Mouse (Mus musculus) spleen, embryonic (tissue): Measurements from ENCODE around the gene Unc13a.

Experiments
- CTCF ChIA-PET: fragments of 350-600 bp; sonication (Branson Sonifier 250); formaldehyde crosslinking; loops from one replicate; lab custom pipeline; 2022; lab: Charles Lee

The Unc13a gene

GRCm38 (mm10) chr8:71687616-71688015 lies 16.1 kb upstream of the Unc13a start:
- CTCF ChIA-PET: no interaction called here

GRCm38 (mm10) chr8:71686143-71686734 lies 14.7 kb upstream of the Unc13a start:
- CTCF ChIA-PET: no interaction called here

GRCm38 (mm10) chr8:71685573-71685972 lies 14.0 kb upstream of the Unc13a start:
- CTCF ChIA-PET: no interaction called here

GRCm38 (mm10) chr8:71684701-71685100 lies 13.1 kb upstream of the Unc13a start:
- CTCF ChIA-PET: no interaction called here

GRCm38 (mm10) chr8:71682832-71683231 lies 11.3 kb upstream of the Unc13a start:
- CTCF ChIA-PET: no interaction called here

- CTCF ChIA-PET: no interaction called here
Measured at GRCm38 (mm10) chr8:71681369-71681915, 9.9 kb upstream of the Unc13a start.

GRCm38 (mm10) chr8:71680471-71680870 lies 8.9 kb upstream of the Unc13a start:
- CTCF ChIA-PET: no interaction called here

GRCm38 (mm10) chr8:71679550-71680168 lies 8.1 kb upstream of the Unc13a start:
- CTCF ChIA-PET: no interaction called here

- CTCF ChIA-PET: no interaction called here
Measured at GRCm38 (mm10) chr8:71679116-71679515, 7.6 kb upstream of the Unc13a start.

GRCm38 (mm10) chr8:71678216-71678615 lies 6.7 kb upstream of the Unc13a start:
- CTCF ChIA-PET: no interaction called here

- CTCF ChIA-PET: interaction anchor here (0.6 kb wide), 1 partner anchor 80 kb away, joined by 3 read pairs; the partner anchor contains the start of gene Fam129c
Measured at GRCm38 (mm10) chr8:71677555-71677954, 6.0 kb upstream of the Unc13a start.

- CTCF ChIA-PET: interaction anchor here (0.6 to 0.8 kb wide), 2 partner anchors 38 to 84 kb away, joined by 3 to 5 read pairs; no protein-coding TSS in a partner anchor
Measured at GRCm38 (mm10) chr8:71676803-71677202, 5.2 kb upstream of the Unc13a start.

- CTCF ChIA-PET: interaction anchor here (0.6 to 0.8 kb wide), 2 partner anchors 37 to 83 kb away, joined by 3 to 5 read pairs; no protein-coding TSS in a partner anchor
Measured at GRCm38 (mm10) chr8:71676020-71676741, 4.6 kb upstream of the Unc13a start, which contains the start of gene Jak3. Jak3 (plus strand) TSS chr8:71676296.

GRCm38 (mm10) chr8:71675456-71676019 lies 4.0 kb upstream of the Unc13a start:
- CTCF ChIA-PET: no interaction called here

- CTCF ChIA-PET: interaction anchor here (0.7 kb wide), 1 partner anchor 776 kb away, joined by 4 read pairs; no protein-coding TSS in a partner anchor
Measured at GRCm38 (mm10) chr8:71674071-71674470, 2.5 kb upstream of the Unc13a start.

- CTCF ChIA-PET: interaction anchor here (0.7 kb wide), 1 partner anchor 126 kb away, joined by 4 read pairs; no protein-coding TSS in a partner anchor
Measured at GRCm38 (mm10) chr8:71672168-71672735, 695 bp upstream of the Unc13a start.

GRCm38 (mm10) chr8:71670621-71671548 lies 672 bp downstream of the Unc13a start:
- CTCF ChIA-PET: interaction anchor here (0.8 to 1.0 kb wide), 2 partner anchors 74 to 78 kb away, joined by 3 to 6 read pairs; no protein-coding TSS in a partner anchor

GRCm38 (mm10) chr8:71670198-71670597 lies 1.4 kb downstream of the Unc13a start:
- CTCF ChIA-PET: interaction anchor here (1.0 kb wide), 1 partner anchor 77 kb away, joined by 6 read pairs; no protein-coding TSS in a partner anchor

- CTCF ChIA-PET: no interaction called here
Measured at GRCm38 (mm10) chr8:71668220-71668975, 3.2 kb downstream of the Unc13a start.
